Mouse (Mus musculus) CH12.LX (cell line): ENCODE measurements around the gene Nthl1. TPM values are rescaled to one million over a fixed set of nuclear protein-coding genes. Genes with fewer than 3 reads are reported as not detected.

Experiments
- DNase-seq: peaks from one replicate; pipeline ENCODE4 v3.0.0-alpha.2; 2013; ENCODE audit errors: extremely low read depth
- H3K27ac ChIP-seq: 2 replicates; pipeline ENCODE4 v1.5.1; 2012; ENCODE audit warnings: low read depth, mild to moderate bottlenecking, control low read depth, moderate library complexity; ENCODE audit not compliant: insufficient read depth
- H3K27me3 ChIP-seq: replicated peaks from 2 replicates; pipeline ENCODE3; 2012; ENCODE audit warnings: inconsistent platforms
- H3K36me3 ChIP-seq, 2 experiments: replicated peaks in 1 of 2; 2 replicates each; pipeline versions ENCODE3 to v1.6.1; 2012; ENCODE audit warnings: inconsistent platforms in 1 of 2, low read length in 1 of 2, mild to moderate bottlenecking in 1 of 2, mixed read lengths in 1 of 2, moderate library complexity in 1 of 2; ENCODE audit not compliant: control insufficient read depth in 1 of 2, insufficient read depth in 1 of 2
- H3K4me1 ChIP-seq, 2 experiments: 2 replicates each; pipeline ENCODE4 v1.6.1; 2012; ENCODE audit warnings: inconsistent platforms in 1 of 2, moderate library complexity in 1 of 2; ENCODE audit not compliant: insufficient read depth in 2 of 2, control insufficient read depth in 1 of 2
- H3K4me2 ChIP-seq: 2 replicates; pipeline ENCODE4 v1.6.1; 2012; ENCODE audit warnings: low read depth, mild to moderate bottlenecking, control low read depth; ENCODE audit not compliant: poor library complexity, insufficient read depth, severe bottlenecking
- H3K4me3 ChIP-seq, 3 experiments: fragments of 150-350 bp in 1 of 3; sonication (generic) in 1 of 3; replicated peaks in 1 of 3; 2 replicates each; pipeline versions ENCODE3 to v1.5.1; 2011 to 2012; ENCODE audit warnings: low read depth in 2 of 3, low read length in 2 of 3, mild to moderate bottlenecking in 2 of 3, moderate library complexity in 2 of 3, control low read depth in 1 of 3, improper control_type of control experiment in 1 of 3, inconsistent platforms in 1 of 3, mixed read lengths in 1 of 3; ENCODE audit not compliant: poor library complexity in 1 of 3
- H3K79me2 ChIP-seq: replicated peaks from 2 replicates; pipeline ENCODE4 v1.6.1; 2012; ENCODE audit warnings: mild to moderate bottlenecking, moderate library complexity; ENCODE audit not compliant: control insufficient read depth, poor library complexity, insufficient read depth, severe bottlenecking; ENCODE audit errors: extremely low read depth
- H3K9ac ChIP-seq: 2 replicates; pipeline ENCODE4 v1.6.1; 2012; ENCODE audit warnings: low read depth, mild to moderate bottlenecking, control low read depth, moderate library complexity; ENCODE audit not compliant: insufficient read depth
- H3K9me3 ChIP-seq: replicated peaks from 2 replicates; pipeline ENCODE3; 2012; ENCODE audit warnings: low read length, inconsistent platforms, mixed read lengths
- BHLHE40 ChIP-seq: IDR thresholded peaks from 2 replicates; pipeline ENCODE4 v1.6.1; 2011; ENCODE audit warnings: mild to moderate bottlenecking, low read depth, low read length, improper control_type of control experiment
- CHD1 ChIP-seq: IDR thresholded peaks from 2 replicates; pipeline ENCODE4 v1.6.1; 2012; ENCODE audit warnings: low read depth, low read length, improper control_type of control experiment, inconsistent platforms
- CHD2 ChIP-seq: IDR thresholded peaks from 2 replicates; pipeline ENCODE4 v1.6.1; 2011; ENCODE audit warnings: low read length, improper control_type of control experiment
- CTCF ChIP-seq, 2 experiments: IDR thresholded peaks in 1 of 2; conservative IDR thresholded peaks in 1 of 2; 2 replicates each; pipeline ENCODE4 v1.5.1; 2011 to 2012; ENCODE audit warnings: low read depth in 2 of 2, low read length in 2 of 2, improper control_type of control experiment in 1 of 2, inconsistent platforms in 1 of 2, mild to moderate bottlenecking in 1 of 2, moderate library complexity in 1 of 2
- EP300 ChIP-seq: IDR thresholded peaks from 2 replicates; pipeline ENCODE4 v1.6.1; 2011; ENCODE audit warnings: low read length, improper control_type of control experiment
- ETS1 ChIP-seq: conservative IDR thresholded peaks from 2 replicates; pipeline ENCODE4 v1.6.1; 2012; ENCODE audit warnings: low read depth, mild to moderate bottlenecking, inconsistent platforms, low read length, improper control_type of control experiment, moderate library complexity
- GABPA ChIP-seq: IDR thresholded peaks from 2 replicates; pipeline ENCODE4 v1.6.1; 2012; ENCODE audit warnings: low read depth, low read length, improper control_type of control experiment, inconsistent platforms; ENCODE audit not compliant: insufficient replicate concordance
- HCFC1 ChIP-seq: IDR thresholded peaks from 2 replicates; pipeline ENCODE4 v1.6.1; 2012; ENCODE audit warnings: low read depth, mild to moderate bottlenecking, inconsistent platforms, low read length, improper control_type of control experiment
- IRF4 ChIP-seq: IDR thresholded peaks from 2 replicates; pipeline ENCODE4 v1.6.1; 2014; ENCODE audit warnings: low read depth, mild to moderate bottlenecking, inconsistent platforms, low read length, improper control_type of control experiment
- JUN ChIP-seq: IDR thresholded peaks from 2 replicates; pipeline ENCODE4 v1.6.1; 2011; ENCODE audit warnings: low read depth, mild to moderate bottlenecking, low read length, improper control_type of control experiment, moderate library complexity; ENCODE audit not compliant: insufficient read depth
- JUND ChIP-seq: conservative IDR thresholded peaks from 2 replicates; pipeline ENCODE4 v1.6.1; 2011; ENCODE audit warnings: low read depth, low read length, improper control_type of control experiment
- KAT2A ChIP-seq: IDR thresholded peaks from 2 replicates; pipeline ENCODE4 v1.6.1; 2012; ENCODE audit warnings: low read length, improper control_type of control experiment, inconsistent platforms; ENCODE audit not compliant: insufficient replicate concordance
- MAFK ChIP-seq: IDR thresholded peaks from 2 replicates; pipeline ENCODE4 v1.6.1; 2011; ENCODE audit warnings: low read length, improper control_type of control experiment; ENCODE audit not compliant: insufficient replicate concordance
- NELFE ChIP-seq: IDR thresholded peaks from 2 replicates; pipeline ENCODE4 v1.6.1; 2011; ENCODE audit warnings: low read depth, low read length, improper control_type of control experiment
- NRF1 ChIP-seq: IDR thresholded peaks from 2 replicates; pipeline ENCODE4 v1.6.1; 2014; ENCODE audit warnings: low read depth, mild to moderate bottlenecking, inconsistent platforms, low read length, improper control_type of control experiment, moderate library complexity
- POLR2A ChIP-seq: IDR thresholded peaks from 2 replicates; pipeline ENCODE4 v1.6.1; 2011; ENCODE audit warnings: low read depth, mild to moderate bottlenecking, improper control_type of control experiment, low read length
- POLR2AphosphoS2 ChIP-seq: IDR thresholded peaks from 2 replicates; pipeline ENCODE4 v1.6.1; 2011; ENCODE audit warnings: low read depth, low read length, improper control_type of control experiment
- RCOR1 ChIP-seq: conservative IDR thresholded peaks from 2 replicates; pipeline ENCODE4 v1.6.1; 2012; ENCODE audit warnings: low read depth, mild to moderate bottlenecking, inconsistent platforms, low read length, improper control_type of control experiment
- SIN3A ChIP-seq: IDR thresholded peaks from 2 replicates; pipeline ENCODE4 v1.6.1; 2012; ENCODE audit warnings: low read length, improper control_type of control experiment, inconsistent platforms
- SMC3 ChIP-seq: IDR thresholded peaks from 2 replicates; pipeline ENCODE4 v1.6.1; 2011; ENCODE audit warnings: low read depth, low read length, improper control_type of control experiment
- TBP ChIP-seq: conservative IDR thresholded peaks from 2 replicates; pipeline ENCODE4 v1.6.1; 2011; ENCODE audit warnings: low read depth, low read length, improper control_type of control experiment
- TCF12 ChIP-seq: IDR thresholded peaks from 2 replicates; pipeline ENCODE4 v1.6.1; 2014; ENCODE audit warnings: low read depth, mild to moderate bottlenecking, inconsistent platforms, low read length, improper control_type of control experiment
- UBTF ChIP-seq: IDR thresholded peaks from 2 replicates; pipeline ENCODE4 v1.6.1; 2012; ENCODE audit warnings: low read depth, mild to moderate bottlenecking, inconsistent platforms, low read length, improper control_type of control experiment, moderate library complexity
- USF1 ChIP-seq: IDR thresholded peaks from 2 replicates; pipeline ENCODE4 v1.6.1; 2014; ENCODE audit warnings: low read depth, mild to moderate bottlenecking, inconsistent platforms, low read length, improper control_type of control experiment
- USF2 ChIP-seq: conservative IDR thresholded peaks from 2 replicates; pipeline ENCODE4 v1.6.1; 2011; ENCODE audit warnings: low read depth, low read length, improper control_type of control experiment
- ZC3H11A ChIP-seq: IDR thresholded peaks from 2 replicates; pipeline ENCODE4 v1.6.1; 2012; ENCODE audit warnings: low read depth, mild to moderate bottlenecking, inconsistent platforms, low read length, improper control_type of control experiment
- ZNF384 ChIP-seq: IDR thresholded peaks from 2 replicates; pipeline ENCODE4 v1.6.1; 2012; ENCODE audit warnings: low read depth, low read length, improper control_type of control experiment, inconsistent platforms
- dilution Hi-C: fragments of 300-500 bp; cut with MboI; formaldehyde crosslinking; loops from 2 replicates; pipeline ENCODE4 v1.14.3; 2020; ENCODE audit warnings: low sequenced_read_pairs; ENCODE audit not compliant: extremely low pct_unique_long_range_greater_than_20kb, extremely low pct_ligation_motif_present
- in situ Hi-C: fragments of 300-500 bp; cut with MboI; formaldehyde crosslinking; loops from 3 replicates; pipeline ENCODE4 v1.14.3; 2019; ENCODE audit warnings: low sequenced_read_pairs, low pct_ligation_motif_present, low pct_unique_long_range_greater_than_20kb, mixed read lengths
- polyA plus RNA-seq: library from polyadenylated mRNA; unstranded; fragments of >175 nt; gene quantifications from 2 replicates; pipeline ENCODE4 v1.2.1, GENCODE M21; 2012; ENCODE audit warnings: low read depth; ENCODE audit not compliant: insufficient read length
- total RNA-seq, 2 experiments: library from RNA; depleted of rRNA; stranded (reverse); fragments of 300-350 nt in 1 of 2; fragments of >200 nt in 1 of 2; gene quantifications; 2 replicates each; pipeline ENCODE4 v1.2.3; 2012 to 2014

The Nthl1 gene
- total and polyA plus RNA-seq, 3 experiments: 20.1 to 24.0 (median 20.4) TPM

DNA sequence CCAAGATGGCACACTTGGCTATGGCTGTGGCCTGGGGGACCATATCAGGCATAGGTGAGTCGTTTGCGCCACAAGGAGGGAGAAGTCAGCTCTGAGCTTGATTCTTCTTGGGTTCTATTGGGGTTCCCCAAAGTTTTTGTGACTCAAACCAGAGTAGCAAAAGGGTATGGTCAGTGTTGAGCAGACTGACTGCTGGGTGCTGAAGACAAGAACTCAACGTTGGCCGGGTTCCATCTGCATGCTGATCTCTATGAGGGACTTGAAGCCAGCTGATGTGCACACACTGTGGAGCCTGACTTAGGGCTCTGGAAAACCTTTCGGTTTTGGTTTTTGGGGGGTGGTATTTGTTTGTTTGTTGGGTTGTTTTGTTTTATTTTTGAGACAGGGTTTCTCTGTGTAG lies 3.2 kb downstream of the Nthl1 start:
- no peak for DNase-seq
- no peak overlapping the region for H3K4me3 ChIP-seq
- no peaks in the 10 kb centered on the region for H3K27me3 ChIP-seq
- no peak overlapping the region for H3K4me2 ChIP-seq
- peaks cover 6 to 50% of the 10 kb centered on the region in 2 experiments; a peak in 3 of 4 replicates for H3K4me1 ChIP-seq
- in situ Hi-C loops: no loop called here
- H3K79me2 ChIP-seq: no peaks in the 10 kb centered on the region
- dilution Hi-C loops: no loop called here
- H3K9ac ChIP-seq: no peak overlapping the region
- peaks cover 0 to 61% of the 10 kb centered on the region in 2 experiments for H3K36me3 ChIP-seq
- no peak for TF ChIP-seq HCFC1
- no peak for TF ChIP-seq USF2
- no peak for TF ChIP-seq JUND
- no peak for TF ChIP-seq MAFK
- no peak for TF ChIP-seq POLR2A
- TF ChIP-seq GABPA: no peak
- no peak for TF ChIP-seq CTCF (conservative IDR thresholded peaks at IDR 0.05 in 1 of 2, IDR thresholded peaks at IDR 0.05 in 1 of 2; ENCODE audit: low read depth in 2 of 2, low read length in 2 of 2)
- TF ChIP-seq NRF1: no peak
- TF ChIP-seq ZNF384: no peak
- no peak for TF ChIP-seq EP300
- TF ChIP-seq KAT2A: no peak
- TF ChIP-seq TBP: no peak
- no peak for TF ChIP-seq UBTF
- no peak for TF ChIP-seq ETS1
- no peak for TF ChIP-seq BHLHE40
- no peak for TF ChIP-seq SMC3
- TF ChIP-seq, all 38 proteins: peak for 0
- no peaks in the 10 kb centered on the region for H3K9me3 ChIP-seq
- H3K27ac ChIP-seq: no peak overlapping the region

DNA sequence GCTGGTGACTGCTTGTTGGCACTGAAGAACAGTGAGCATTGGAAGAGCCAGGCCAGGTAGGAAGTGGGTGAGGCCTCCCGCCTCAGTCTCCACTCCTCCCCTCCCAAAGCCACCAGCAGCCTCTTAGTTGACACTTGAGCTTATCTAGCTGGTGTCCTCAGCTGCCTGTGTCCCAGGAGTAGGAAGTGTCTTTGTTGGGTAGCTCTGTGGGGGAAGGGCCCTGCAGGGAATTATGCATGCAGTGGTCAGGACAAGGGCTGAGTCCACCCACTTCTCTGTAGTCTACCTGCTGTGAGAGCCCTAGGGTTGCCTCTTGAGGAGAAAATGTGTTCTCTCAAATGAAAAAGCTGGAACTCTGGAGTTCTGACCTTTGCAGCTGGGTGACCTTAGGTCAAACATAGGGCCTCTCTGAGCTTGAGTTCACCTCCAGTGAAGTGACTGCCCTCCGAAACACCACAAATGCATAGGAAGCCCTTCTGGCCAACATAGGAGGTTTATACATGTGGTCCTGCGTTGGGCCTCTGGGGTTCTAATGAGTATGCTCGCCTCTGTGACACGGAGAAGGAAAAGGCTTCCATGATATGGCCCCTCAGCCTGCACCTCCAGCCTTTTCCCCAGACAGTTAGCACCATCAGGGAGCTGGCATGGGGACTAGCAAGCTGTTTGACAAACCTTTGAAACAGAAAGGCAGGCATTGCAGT lies 4.5 kb downstream of the Nthl1 start:
- Histone ChIP-seq H3K9me3 (no peaks in the 10 kb centered on the region), H3K79me2 (no peaks in the 10 kb centered on the region), H3K4me1 (peaks cover 3 to 45% of the 10 kb centered on the region in 2 experiments; a peak in 2 of 4 replicates), H3K27me3 (no peaks in the 10 kb centered on the region), H3K36me3 (peaks cover 0 to 60% of the 10 kb centered on the region in 2 experiments), H3K9ac (no peak overlapping the region), H3K4me3 (no peak overlapping the region), H3K27ac (no peak overlapping the region), H3K4me2 (no peak overlapping the region)
- in situ Hi-C loops: no loop called here
- TF ChIP-seq NRF1 (no peak), JUN (no peak), NELFE (no peak), CHD1 (no peak), RCOR1 (no peak), SIN3A (no peak), POLR2A (no peak), CHD2 (no peak), POLR2AphosphoS2 (no peak), USF1 (no peak), EP300 (no peak), UBTF (no peak), IRF4 (no peak), CTCF (conservative IDR thresholded peaks at IDR 0.05 in 1 of 2, IDR thresholded peaks at IDR 0.05 in 1 of 2; ENCODE audit: low read depth in 2 of 2, low read length in 2 of 2) (no peak), TCF12 (no peak), SMC3 (no peak), ZC3H11A (no peak), MAFK (no peak), GABPA (no peak), JUND (no peak)
- dilution Hi-C loops: no loop called here
- no peak for DNase-seq
